Mouse (Mus musculus) naive thymus-derived CD4-positive, alpha-beta T cell, adult 2 months (primary cell): Measurements from ENCODE around the gene Megf9.

Source experiments
- DNase-seq: peaks from one replicate; pipeline ENCODE4 v3.0.0-alpha.2; 2011; ENCODE audit warnings: low read depth

The Megf9 gene

DNA sequence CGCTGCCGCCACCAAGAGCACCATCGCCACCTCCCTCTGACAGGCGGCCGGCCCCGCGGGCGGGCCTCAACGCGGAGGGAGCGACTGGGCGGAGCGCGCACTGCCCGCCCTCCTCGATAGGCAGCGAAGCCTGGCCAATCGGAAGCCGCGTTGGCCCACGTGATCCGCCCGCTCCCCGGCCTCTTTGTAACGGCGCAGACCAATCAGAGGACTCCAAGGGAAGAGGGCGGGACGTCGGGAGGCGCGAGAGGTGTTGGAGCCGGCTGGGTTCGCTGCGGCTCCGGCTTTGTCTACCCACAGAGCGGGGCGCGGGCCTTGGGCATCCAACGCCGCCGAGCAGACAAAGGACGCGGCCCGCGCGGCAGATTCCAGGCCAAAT is at the start of gene Megf9:
Gene Megf9, minus strand, starts transcription at position 105 of the 379 bp plus-strand sequence.
- DNase-seq, result peak; percentile 98

DNA sequence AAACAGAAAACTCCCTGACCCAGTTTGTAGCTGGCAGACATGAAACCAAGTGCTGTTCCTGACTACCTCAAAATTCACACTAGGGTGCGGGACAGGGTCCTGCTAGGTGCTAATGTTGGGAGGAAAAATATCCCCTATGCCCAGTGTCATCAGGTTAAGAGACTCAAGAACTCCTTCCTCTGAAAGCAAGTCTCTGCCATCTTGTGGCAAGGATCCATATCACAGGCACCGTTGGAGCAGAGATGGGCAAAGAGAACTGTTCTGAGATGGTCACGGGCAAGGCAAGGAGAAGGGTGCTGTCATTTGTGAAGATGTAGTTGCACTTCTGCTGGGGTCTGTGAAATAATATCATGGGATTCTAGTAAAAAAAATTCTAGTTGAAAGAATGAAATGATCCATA is 44.9 kb upstream of the Megf9 start:
- peak; percentile 4 for DNase-seq

DNA sequence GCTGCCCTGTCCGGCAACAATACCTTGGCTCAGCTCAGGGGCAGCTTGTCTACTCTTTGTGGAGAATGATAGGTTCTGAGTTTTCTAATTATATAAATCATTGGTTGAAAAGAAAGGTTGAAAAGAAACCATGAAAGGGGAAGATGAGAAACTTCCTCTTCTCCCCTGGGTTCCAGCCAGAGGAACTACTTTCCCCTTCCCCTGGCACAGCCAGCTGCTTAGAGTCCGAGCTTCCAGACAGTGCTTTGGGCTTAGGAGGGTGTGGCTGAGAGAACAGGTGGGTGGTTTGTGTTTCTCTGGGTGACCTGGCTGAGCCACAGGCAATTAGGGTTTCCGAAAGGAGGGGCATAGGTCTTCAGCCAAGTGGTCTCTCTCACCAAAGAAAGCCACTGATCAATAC is 43.5 kb upstream of the Megf9 start:
- DNase-seq, result no peak

DNA sequence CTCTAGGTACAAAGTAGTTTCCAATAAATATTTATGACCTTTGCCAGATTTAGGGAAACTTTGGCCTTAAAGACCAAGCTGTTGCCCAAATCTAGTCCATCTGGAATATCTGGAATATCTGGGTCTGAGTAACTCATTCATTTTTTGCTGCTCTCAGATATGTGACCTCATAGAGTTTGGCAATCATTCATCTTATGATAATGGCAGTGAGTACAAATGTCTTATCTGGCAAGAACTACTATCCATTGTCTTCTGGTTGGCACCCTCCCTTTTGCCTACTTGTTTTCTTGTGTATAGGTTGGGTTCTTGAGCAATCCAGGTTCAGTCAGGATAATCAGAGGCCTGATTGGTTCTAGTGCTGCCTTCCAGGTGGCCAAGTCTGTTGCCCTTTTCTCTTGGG is 41.3 kb upstream of the Megf9 start:
- DNase-seq, result no peak

DNA sequence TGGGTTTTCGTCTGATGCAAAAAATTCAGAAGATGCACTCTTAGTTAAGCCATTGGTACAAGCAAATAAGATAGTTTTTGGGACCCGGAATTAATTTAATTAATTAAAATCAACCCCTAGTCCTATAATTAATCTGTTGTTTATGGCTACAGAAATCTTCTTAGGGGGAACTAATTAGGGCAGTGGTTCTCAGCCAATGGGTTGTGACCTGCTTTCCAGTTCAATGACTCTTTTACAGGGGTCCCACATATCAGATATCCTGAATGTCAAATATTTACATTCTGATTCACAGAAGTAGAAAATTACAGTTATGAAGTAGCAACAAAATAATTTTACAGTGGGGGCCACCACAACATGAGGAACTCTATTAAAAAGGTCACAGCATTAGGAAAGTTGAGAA is 39.1 kb upstream of the Megf9 start:
- DNase-seq, result no peak

DNA sequence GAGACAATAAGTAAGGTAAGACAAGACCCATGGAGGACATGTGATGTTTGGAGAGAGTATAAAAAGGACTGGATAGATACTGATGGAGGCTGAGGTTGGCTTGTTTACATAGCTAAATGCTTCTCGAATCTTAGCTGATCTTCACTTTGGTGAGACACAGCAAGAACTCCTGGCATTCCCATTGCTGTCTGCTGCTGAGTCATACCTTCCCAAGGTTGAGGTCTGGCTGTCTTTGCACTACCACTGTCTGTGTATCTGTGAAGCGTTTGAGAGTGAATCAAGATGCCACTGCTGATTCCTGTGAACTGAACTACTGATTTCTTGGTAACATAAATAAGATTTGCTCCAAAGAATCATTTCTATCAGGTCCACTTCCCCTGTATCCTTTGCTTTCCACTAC is 19.1 kb upstream of the Megf9 start:
- DNase-seq, result no peak

DNA sequence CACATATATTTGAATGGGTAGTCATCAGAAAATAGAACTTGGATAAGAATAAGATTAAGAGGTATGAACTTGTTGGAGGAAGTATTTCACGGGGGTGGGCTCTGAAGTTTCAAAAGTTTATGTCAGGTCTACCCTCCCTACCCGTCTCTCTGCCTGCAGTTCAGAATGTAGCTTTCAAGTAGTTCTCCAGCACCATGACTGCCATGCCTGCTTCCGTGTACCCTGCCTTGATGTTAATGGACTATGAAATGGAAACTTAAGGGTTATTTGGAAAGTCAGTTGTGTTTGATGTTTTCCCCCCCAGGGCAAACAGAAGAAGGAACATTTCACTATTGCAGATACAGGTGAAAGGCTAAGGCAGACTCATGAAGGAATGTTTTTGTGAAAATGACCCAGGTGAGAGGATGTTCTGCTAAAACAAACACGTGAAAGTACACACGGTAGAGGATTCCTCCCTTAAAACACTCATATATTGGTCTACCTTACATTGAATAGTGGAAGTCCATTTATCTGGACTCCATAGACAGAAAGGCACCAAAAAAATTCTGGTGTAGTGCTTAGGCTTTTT is 18.5 kb upstream of the Megf9 start:
- DNase-seq, result no peak

DNA sequence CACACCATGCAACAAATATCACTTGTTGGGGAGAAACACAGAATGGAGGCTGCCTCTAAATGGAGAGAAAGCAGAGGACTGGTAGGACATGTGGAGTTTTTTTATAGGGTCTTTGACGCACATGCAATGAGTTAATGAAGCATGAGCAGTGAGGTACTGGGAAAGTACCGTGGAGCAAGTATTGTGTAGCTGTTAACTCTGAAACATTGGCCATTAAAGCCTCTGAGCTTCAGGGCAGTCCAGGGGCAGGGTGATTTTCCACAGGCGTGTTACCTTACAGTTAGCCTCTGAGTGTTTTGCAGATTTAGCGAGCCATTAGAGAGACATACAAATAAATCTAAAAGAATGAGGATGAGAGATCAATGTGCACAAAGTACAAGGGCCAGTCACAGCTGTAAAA is 17.3 kb upstream of the Megf9 start:
- DNase-seq, result no peak

DNA sequence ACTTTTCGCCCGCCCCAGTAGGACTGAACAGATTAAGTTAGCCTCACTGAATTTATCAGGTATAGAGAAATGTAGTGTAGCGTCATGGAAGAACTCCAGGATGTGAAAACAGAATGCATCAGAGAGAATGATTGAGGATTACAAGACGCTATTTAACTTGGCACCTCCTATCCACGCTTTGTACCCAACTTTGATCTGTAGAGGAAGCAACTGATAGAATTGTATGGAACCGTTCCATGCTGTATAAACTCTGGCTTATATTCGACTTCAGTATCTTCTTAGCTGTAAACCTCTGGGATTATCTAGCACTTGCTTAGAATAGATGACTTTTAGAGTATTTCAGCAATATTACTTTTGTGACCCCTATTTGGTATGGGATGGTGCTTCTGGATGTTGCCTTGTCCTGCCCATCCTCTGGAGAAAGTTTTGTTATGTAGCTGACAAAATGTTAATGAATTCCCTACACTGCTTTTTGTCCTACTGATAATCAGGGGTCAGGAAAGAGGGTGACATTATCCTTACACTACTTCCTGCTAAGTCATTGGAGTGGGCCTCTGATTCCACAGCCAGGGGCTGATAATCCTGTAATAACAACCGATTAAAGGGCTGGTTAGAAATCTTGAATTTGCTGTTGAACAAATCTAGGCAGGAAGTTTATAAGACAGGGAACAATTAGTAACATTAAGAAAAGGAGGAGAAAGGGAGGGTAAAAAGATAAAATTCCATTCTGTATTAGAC is 12.8 kb upstream of the Megf9 start:
- no peak for DNase-seq

DNA sequence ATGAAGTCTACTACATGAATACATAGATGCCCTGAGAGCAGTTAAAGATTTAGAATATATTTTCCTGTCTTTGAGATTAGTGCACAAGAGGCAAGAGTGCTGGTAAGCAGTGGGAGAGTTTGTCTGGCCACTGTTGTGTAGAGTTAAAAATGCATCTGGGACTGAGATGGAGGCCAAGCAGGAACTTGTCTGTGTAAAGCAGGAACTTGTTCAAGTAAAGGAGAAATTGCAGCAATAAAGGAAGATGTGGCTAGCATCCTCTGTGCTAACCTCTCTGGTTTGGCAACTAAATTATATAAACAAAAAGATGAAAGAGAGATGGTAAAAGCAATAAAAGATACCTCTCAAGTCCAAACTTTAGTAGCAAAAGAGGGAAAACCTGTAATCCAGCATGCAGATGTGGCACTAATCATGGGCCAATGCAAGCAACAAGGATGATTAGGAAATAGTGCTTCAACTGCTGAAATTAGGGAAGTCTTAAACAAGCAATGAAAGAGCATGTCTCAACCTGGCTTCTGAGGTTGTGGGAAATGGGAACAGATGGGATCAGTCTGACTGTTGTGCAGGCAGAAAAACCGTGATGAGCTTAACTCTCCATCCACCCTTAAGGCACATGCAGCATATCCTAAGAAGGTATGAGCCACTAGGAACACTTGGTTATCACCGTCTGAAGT is 11.2 kb upstream of the Megf9 start:
- DNase-seq, result no peak

DNA sequence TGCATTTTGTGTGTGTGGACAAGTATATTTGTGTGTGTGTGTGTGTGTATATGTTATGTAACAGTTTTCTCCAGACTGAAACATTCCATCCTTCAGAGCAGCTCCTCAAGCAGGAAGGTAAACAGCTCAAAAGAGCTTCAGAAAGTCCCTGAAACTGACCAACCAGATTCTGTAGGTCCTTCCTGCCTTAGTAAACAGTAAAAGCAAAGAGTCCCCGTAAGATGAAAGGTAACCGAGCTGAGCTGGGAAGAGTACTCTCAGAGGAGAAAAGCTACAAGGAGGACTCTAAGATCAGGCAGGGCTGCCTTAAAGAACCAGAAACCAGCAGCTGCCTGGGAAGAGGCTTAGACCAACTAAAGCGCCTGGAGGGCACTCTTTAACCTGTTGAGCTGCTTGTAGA is 9.6 kb upstream of the Megf9 start:
- no peak for DNase-seq

DNA sequence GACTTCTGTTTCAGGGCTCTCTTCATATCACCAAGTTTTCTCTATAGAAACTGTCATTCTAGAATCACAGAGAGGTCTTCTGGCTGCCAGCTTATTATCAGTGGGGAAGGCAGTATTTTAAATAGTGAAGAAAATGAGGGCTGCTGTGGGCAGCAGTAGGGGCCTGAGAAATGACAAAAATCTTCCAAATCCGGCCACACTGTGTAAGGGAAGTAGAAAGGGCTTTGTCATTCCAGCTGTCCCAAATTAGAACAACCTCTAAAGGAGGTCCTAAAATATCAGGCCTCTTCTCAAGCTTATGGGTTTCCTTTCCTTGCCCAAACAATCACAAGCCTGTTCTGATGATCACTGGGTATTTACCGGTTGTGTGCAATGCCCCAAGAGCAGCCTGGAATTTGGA is 7.6 kb upstream of the Megf9 start:
- no peak for DNase-seq

DNA sequence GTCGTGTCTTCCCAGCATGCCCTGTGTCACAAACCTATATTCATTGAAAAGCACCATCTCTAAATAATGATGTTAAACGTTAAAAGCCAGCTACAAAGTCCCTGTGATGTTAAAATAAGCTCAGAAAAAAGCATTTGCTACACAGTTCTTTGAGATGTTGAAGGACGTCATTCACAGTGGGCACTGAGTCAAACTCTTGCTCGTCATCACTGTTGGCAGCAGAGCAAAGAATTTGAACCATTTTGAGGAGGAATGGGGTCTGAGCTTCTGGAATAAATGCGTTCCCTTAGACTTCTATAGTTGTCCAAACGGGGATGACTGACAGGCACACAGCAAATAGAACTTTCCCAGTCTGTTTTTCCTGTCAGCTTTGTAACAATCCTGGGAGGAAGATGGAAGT is 5.9 kb upstream of the Megf9 start:
- DNase-seq, result no peak

DNA sequence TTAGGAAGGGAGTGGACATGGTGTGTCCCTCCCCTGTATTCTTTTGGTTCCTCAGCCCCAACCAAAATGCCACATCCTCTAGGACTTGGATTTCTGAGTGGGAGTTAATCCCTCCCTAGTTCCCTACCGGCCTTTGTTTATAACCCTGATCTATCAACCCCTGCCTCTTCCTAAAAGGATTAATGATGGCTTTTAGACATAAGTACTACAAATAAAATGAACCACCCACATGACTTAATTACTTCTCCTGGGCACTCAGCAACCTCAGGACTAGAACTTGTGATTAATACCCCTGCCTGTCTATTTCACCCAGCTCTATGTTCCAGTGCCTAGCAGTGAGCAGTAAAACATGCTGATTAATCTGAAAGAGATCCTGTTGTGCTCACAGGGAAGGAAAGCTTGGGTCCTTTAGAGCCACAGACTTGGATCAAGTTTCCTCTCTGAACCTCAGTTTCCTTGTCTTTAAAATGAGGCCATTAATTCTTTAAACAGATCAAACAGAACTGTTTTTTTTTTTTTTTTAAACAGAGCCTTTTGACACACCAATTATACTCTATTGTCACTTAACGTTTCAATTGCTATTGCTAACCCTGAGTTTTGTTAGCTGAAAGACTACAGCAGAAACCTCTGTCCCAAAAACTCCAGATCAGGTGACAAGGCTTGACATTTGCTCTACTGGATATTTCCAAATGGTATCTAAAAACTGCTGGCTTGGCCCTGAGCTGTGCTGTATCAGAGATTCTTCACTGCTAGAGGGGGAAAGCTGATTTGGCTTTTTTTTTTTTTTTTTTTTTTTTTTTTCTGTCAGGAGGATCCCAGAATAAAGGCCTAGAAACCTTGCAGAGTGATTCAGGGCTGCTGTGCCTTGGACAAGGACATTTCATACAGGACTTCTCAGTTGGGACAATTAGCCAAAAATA is 2.1 kb upstream of the Megf9 start:
- DNase-seq, result no peak

DNA sequence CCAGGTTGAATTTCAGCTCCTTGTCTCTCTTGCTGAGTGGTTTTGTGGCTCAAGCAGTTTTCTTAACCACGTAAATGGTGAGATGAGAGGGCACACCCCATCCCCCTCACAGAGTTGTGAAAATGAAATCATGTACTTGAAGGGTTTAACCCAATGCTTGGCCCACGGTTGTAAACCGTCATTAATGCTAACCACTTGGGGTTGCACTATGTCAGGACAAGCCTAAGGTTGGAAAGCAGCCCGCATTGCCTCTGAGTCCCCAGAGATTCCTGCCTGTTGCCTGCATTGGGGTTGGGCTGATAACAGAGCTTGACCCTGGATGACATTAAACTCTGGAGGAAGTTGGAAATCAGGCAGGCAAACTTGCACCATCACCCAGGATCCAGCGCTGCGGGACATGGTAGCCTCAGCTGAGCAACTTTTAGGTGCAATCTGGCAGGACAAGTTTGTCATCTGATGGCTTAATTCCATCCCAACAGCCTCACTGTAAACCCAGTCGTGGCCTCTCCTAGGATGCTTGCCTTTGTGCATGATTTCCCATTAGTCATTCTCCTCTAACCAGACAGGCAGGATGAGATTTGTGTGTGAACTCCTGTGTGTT is 1.0 kb upstream of the Megf9 start:
- DNase-seq, result no peak

DNA sequence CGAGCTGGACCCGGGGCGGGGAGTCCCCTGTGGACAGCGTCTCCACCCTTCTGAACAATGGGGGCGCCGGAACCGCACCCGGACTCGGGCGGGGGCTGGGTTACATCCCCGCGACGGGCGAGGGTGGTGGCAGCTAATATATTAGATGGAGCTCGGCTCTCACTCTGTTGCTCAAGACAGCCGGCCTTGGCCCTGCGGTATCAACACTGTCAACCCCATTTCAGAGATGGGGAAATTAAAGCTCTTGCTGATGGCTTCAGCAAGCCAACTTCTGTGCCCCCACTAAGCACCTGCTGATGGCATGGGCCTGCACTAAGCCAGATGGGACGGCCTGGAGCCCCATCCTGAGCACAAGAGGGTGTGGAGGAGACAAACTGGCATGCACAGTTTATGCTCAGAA is 494 bp upstream of the Megf9 start:
- DNase-seq, result no peak

DNA sequence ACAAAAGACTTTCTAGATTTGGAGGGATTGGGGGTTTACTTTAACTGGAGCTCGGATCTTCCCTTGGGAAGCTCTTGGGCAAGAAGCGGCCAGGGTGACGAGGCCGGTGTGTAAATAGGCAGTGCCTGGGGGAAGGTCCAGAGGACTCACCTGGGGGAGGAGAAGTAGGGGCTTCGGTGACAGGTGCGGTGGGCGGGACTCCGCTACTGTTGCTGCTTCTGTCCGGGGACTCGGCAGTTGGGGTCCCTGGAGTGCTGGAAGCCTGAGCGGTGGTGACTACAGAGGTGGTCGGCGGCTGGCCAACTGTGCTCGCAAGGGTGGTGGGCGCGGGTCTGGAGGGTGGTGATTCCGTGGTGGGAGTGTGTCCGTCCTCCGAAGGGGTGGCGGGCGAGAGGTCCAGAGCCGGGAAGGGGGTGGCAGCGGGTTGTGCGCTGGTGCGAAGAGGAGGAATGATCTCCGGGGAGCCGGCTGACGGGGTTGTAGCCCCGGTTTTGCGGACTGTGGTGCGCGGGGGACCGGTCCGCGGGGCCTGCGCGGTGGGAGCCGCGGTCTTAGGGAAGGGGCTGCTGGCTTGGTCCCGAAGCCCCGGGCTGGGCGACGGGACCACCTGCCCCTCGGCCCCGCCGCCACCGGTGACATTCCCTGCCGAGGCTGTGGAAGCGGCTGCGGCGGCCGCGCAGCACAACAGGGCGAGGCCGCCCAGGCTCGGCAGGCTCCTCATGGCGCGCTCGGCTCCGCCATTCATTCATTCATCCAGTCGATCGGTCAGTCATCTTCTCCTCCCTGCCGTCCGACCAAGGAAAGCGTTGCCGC is 511 bp downstream of the Megf9 start:
- DNase-seq, result peak; percentile 38

DNA sequence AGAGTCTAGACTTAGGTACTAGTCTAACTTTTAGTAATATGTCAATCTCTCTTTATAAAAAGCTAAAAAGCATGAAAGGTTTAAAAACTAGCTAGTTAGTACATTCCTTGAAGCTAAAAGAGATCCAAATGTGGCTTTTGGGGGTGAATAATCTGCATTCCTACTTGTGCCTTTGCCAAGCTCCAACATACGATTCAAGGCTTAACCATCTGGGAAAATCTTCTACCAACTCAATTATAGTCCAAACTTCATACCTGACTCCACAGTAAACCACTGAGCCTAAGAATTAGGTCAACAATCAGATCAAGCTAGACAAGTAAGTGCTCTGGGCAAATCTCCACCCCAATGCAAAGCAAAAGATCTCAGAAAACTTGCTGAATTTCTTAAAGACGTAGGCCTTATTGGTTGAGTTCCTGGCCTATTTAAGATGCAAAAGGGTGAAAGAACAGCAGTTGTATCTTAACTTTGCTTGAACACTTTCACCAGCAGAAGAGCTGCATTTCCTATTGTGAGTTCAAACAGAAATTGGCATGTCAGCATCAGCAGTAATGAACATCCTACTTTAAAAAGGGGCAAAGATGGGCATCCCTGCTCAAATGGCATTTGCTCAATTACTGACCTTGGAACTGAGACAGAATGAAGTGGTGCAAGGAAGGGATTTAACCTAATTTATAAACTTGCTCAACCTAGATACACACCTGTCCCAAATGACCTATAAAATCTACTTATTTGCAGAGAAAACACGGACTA is 1.6 kb downstream of the Megf9 start:
- DNase-seq, result peak; percentile 26

DNA sequence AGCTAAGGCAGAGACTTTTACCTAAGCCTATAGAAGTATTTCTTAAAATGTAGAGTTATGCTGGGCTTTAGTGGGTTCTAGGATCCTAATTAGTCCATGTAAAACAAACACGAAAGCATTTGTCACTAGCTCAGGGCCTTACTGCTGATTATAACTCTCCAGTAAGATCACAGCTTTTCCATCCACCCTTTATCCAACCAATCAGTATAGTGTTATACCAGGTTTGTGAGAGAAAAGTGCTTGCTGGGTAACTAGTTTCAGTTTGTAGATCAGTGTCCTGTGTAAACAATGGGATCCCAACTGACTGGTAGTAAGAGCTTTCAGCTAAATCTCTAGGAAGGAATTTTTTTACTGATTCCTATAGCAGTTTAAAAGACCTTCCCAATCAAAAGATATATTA is 3.8 kb downstream of the Megf9 start:
- no peak for DNase-seq

DNA sequence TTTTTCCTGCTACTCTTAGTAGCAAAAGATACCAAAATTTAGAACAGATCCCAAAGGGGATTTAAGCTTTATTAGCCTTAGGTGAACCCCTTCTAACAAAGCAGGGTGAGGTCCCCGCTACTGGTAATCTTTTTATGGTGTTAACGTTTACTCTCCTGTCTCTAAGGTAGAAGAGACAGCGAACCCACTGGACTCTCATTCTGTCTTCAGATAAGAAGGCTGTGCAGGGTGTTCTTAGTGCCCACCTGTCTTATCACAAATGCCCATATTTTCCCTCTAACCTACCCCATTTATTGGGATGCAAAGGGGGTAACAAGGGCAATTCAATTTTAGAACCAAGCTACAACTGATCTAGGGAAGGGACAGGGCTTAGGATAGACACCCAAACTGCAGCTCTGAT is 6.2 kb downstream of the Megf9 start:
- DNase-seq, result no peak

DNA sequence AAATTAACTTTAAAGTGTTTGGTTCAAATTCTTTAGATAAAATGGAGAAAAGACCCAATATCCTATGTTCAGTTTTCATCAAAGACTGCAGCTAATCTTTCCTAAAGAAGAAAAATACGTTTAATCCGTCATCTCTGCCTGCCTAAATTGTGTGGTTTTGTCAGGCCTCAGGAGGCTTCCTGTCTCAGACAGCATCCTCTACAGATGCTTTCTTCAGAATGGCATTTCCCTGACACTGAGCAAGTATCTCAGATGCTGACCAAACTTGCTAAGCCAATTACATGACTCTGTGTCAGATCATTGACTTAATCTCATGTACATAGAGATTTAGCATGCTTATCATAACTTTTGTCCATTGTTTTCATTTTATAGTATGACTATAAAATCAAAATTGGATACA is 11.4 kb downstream of the Megf9 start:
- DNase-seq, result peak; percentile 24
